Mouse (Mus musculus): Measurements from ENCODE around the gene Mcf2l. TPM values are rescaled to one million over a fixed set of nuclear protein-coding genes. Genes with fewer than 3 reads are reported as not detected.

Gene Mcf2l
- total RNA-seq, 2 experiments from 2014 or later, result 215 to 241 TPM

DNA sequence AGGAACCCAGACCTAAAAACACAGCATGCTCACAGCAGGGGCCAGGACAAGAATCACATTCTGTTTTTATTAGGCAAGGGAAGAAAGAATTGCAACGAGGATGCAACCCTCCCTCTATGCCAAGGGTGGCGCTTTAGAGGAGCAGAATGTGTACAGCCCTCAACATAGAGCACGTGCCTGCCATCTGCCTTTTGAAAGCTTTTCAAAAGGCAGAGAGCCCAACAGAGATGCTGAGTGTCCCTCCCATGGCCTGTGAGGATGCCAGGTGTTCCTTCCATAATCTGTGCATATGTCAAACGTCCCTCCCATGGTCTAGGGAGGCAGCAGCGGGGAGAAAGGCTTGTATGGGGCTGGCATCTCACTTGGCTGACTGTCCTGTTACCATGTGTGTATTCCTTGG, 174.0 kb downstream of the Mcf2l start:
- no peak for DNase-seq (ENCODE audit: extremely low spot score in 1 of 2, low spot score in 1 of 2)

DNA sequence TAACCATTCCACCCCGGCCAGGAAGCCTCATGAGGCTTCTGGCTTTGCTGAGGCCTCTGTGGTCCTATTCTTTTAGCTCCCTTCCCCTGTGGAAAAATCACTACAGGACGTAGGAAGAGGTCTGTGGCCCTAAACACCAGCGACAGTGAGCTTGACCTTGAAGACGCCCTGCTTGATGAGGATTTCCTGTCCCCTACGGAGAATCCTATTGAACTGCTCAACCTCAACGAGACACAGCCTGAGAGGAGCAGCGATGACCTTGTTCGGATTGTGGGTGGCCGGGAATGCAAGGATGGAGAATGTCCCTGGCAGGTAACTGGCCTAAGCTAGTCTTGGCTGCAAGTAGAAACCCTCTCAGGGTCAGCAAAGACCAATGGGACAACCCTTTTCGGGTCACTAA, 176.9 kb downstream of the Mcf2l start:
- no peak for DNase-seq (ENCODE audit: extremely low spot score in 1 of 2, low spot score in 1 of 2)

DNA sequence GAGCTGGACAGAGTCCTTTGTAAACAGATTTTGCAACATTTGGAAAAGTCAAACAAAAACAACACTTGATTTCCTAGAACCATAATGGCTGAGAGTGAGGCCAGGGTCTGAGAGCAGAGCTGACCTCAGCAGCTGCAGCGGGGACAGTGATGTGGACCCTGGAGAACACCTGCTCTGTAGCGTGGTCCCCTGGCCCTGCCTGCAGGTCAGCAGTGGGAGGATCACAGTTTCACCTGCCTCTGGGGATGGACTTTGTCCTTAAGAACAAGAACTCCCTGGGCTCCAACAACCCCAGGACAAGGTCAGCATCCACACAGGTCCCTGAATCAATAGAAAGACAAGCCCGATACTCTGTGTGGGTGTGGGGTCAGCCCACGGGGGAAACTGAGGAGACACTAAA, 183.7 kb downstream of the Mcf2l start:
- DNase-seq (ENCODE audit: extremely low spot score in 1 of 2, low spot score in 1 of 2), result no peak

DNA sequence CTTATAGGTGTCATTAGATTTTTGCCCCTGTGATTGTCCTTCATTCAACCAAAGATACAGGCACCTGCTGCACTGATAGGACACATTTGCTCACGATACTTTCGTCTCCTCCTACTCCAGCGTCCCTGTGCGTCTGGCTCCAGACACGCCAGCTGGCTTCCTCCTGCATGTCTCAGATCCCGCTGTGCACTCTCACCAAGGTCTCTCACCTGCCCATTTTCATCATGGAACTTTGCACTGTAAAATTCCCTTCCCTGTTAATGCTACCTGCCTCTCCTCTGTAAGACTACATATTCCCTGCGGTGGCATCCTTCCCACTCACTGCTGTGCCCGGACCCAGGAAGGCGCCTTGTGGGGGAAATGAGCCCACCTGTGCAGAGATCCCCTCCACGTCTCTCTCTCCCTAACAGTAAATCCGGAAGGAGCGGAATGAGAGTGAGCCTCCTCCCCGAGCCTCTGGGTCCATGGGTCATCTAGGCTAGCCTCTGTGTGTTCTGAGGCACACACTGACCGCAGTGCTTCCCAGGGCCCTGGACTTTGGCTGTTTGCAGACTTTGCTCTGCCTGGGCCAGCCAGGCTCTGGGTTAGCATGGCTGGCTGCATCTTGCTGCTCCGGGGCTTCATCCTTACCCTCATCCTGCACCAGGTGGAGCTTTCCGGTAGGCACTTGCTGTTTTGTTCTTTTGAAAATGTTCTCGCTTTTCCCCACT, 187.0 kb downstream of the Mcf2l start, which contains the start of gene Proz:
Gene Proz, plus strand, starts transcription at position 474 of the 710 bp plus-strand sequence.
- DNase-seq (ENCODE audit: extremely low spot score in 1 of 2, low spot score in 1 of 2), result no peak

DNA sequence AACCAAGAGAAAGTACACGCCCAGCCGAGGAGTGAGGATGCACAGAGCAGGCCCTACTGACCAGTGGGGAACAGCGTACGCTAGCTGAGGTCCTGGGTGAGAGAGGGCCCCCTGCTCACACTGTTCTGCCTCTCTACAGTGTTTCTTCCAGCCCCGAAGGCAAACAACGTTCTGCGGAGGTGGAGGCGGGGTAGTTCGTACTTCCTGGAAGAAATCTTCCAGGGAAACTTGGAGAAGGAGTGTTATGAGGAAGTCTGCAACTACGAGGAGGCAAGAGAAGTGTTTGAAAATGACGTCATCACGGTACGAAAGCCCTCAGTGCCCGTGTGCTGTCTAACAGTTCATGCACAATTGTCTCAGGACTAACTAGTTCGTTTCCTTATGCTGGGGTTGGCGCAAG, 189.5 kb downstream of the Mcf2l start:
- DNase-seq (ENCODE audit: extremely low spot score in 1 of 2, low spot score in 1 of 2), result no peak

Small RNA genes within 50 kb of the gene (microRNA-seq; reads per million reads assigned to microRNA genes)
- gene Gm38671, result 0.18 to 0.60 reads per million in 2 experiments

Other genes with a start within 250 kb of the Mcf2l start
- gene Tubgcp3, start 201.6 kb upstream of the Mcf2l start, total RNA-seq (2021), result 10 to 100 TPM; 32.0 to 33.6 TPM
- gene Atp11a, start 116.8 kb upstream of the Mcf2l start, total RNA-seq (2021), result 10 to 100 TPM; 50.6 to 53.1 TPM
- gene F7, start 152.2 kb downstream of the Mcf2l start, total RNA-seq (2021), result not detected
- gene F10, start 163.5 kb downstream of the Mcf2l start, total RNA-seq (2021), result not detected
- not detected for gene Proz, start 187.1 kb downstream of the Mcf2l start, total RNA-seq (2021)
- gene Pcid2, start 231.7 kb downstream of the Mcf2l start, total RNA-seq (2021), result 10 to 100 TPM; 28.8 to 32.0 TPM
- 10 to 100 TPM; 55.8 to 64.4 TPM for gene Cul4a, start 231.8 kb downstream of the Mcf2l start, total RNA-seq (2021)

Measured in layer of hippocampus, postnatal 25 days (tissue).